Mouse (Mus musculus): ENCODE data around the gene Zfp933. TPM values are rescaled to one million over a fixed set of nuclear protein-coding genes. Genes with fewer than 3 reads are reported as not detected.
"Not testable (repeated sequence)": the region's sequence is repeated elsewhere in the genome, so short reads cannot be mapped to it uniquely, and the experiment has no call there.

Gene Zfp933
- polyA plus RNA-seq, 1 experiment from 2014 or later, result 6.5 TPM

- Histone ChIP-seq H3K9me3 (ENCODE audit: control insufficient read depth, low read length) (0 out of 2 replicates have a peak, but pooled peaks cover 3% of the 10 kb centered on the region), H3K9ac (ENCODE audit: low read length) (peak overlapping the region; percentile 80), H3K4me1 (replicated peaks; ENCODE audit: control insufficient read depth, insufficient read depth, low read length) (peaks cover 15% of the 10 kb centered on the region), H3K27me3 (ENCODE audit: control insufficient read depth, insufficient read depth, low read depth, low read length) (no peaks in the 10 kb centered on the region), H3K4me2 (ENCODE audit: low read depth, low read length) (peak overlapping the region; percentile 65), H3K36me3 (ENCODE audit: control insufficient read depth, insufficient read depth, low read length) (peaks cover 30% of the 10 kb centered on the region), H3K27ac (ENCODE audit: low read length) (peak overlapping the region; percentile 82), H3K4me3 (ENCODE audit: low read length) (peak overlapping the region; percentile 77)
- ATAC-seq (ENCODE audit: low read depth), result no peak; the same call in 1 of the 2 replicates
- WGBS, result 3% methylated on average over 22 of the region's 22 CpGs
Measured at GRCm38 (mm10) chr4:147867563-147868449, 19.6 kb upstream of the Zfp933 start.

- H3K4me3 ChIP-seq (ENCODE audit: low read length); H3K27ac ChIP-seq (ENCODE audit: low read length); H3K27me3 ChIP-seq (ENCODE audit: control insufficient read depth, insufficient read depth, low read depth, low read length); H3K9me3 ChIP-seq (ENCODE audit: control insufficient read depth, low read length); H3K4me2 ChIP-seq (ENCODE audit: low read depth, low read length); ATAC-seq (ENCODE audit: low read depth); H3K9ac ChIP-seq (ENCODE audit: low read length): not testable (repeated sequence)
- 38% methylated on average over 3 of the region's 3 CpGs for WGBS
- peaks cover 29% of the 10 kb centered on the region for H3K36me3 ChIP-seq (ENCODE audit: control insufficient read depth, insufficient read depth, low read length)
- peaks cover 15% of the 10 kb centered on the region for H3K4me1 ChIP-seq (replicated peaks; ENCODE audit: control insufficient read depth, insufficient read depth, low read length)
Measured at GRCm38 (mm10) chr4:147866793-147867192, 18.6 kb upstream of the Zfp933 start.

- Histone ChIP-seq H3K9me3 (ENCODE audit: control insufficient read depth, low read length) (0 out of 2 replicates have a peak, but pooled peaks cover 1% of the 10 kb centered on the region), H3K4me2 (ENCODE audit: low read depth, low read length) (no peak overlapping the region), H3K4me1 (replicated peaks; ENCODE audit: control insufficient read depth, insufficient read depth, low read length) (peaks cover 15% of the 10 kb centered on the region), H3K36me3 (ENCODE audit: control insufficient read depth, insufficient read depth, low read length) (peaks cover 34% of the 10 kb centered on the region), H3K27ac (ENCODE audit: low read length) (no peak overlapping the region), H3K4me3 (ENCODE audit: low read length) (no peak overlapping the region), H3K9ac (ENCODE audit: low read length) (no peak overlapping the region), H3K27me3 (ENCODE audit: control insufficient read depth, insufficient read depth, low read depth, low read length) (no peaks in the 10 kb centered on the region)
- 93% methylated on average over 9 of the region's 9 CpGs for WGBS
- no peak for ATAC-seq (ENCODE audit: low read depth)
Measured at GRCm38 (mm10) chr4:147866056-147866455, 17.9 kb upstream of the Zfp933 start.

GRCm38 (mm10) chr4:147865651-147866050, 17.5 kb upstream of the Zfp933 start:
- Histone ChIP-seq H3K36me3 (ENCODE audit: control insufficient read depth, insufficient read depth, low read length) (peaks cover 36% of the 10 kb centered on the region), H3K4me2 (ENCODE audit: low read depth, low read length) (no peak overlapping the region), H3K4me1 (replicated peaks; ENCODE audit: control insufficient read depth, insufficient read depth, low read length) (peaks cover 15% of the 10 kb centered on the region), H3K4me3 (ENCODE audit: low read length) (no peak overlapping the region), H3K27me3 (ENCODE audit: control insufficient read depth, insufficient read depth, low read depth, low read length) (no peaks in the 10 kb centered on the region), H3K9ac (ENCODE audit: low read length) (no peak overlapping the region), H3K27ac (ENCODE audit: low read length) (no peak overlapping the region), H3K9me3 (ENCODE audit: control insufficient read depth, low read length) (no peaks in the 10 kb centered on the region)
- ATAC-seq (ENCODE audit: low read depth), result no peak
- WGBS, result 94% methylated on average over 6 of the region's 6 CpGs

- Histone ChIP-seq H3K27me3 (ENCODE audit: control insufficient read depth, insufficient read depth, low read depth, low read length) (no peaks in the 10 kb centered on the region), H3K36me3 (ENCODE audit: control insufficient read depth, insufficient read depth, low read length) (peaks cover 35% of the 10 kb centered on the region), H3K27ac (ENCODE audit: low read length) (no peak overlapping the region), H3K4me3 (ENCODE audit: low read length) (no peak overlapping the region), H3K4me1 (replicated peaks; ENCODE audit: control insufficient read depth, insufficient read depth, low read length) (no peaks in the 10 kb centered on the region; the same call in 1 of the 2 replicates), H3K9me3 (ENCODE audit: control insufficient read depth, low read length) (no peaks in the 10 kb centered on the region), H3K9ac (ENCODE audit: low read length) (no peak overlapping the region), H3K4me2 (ENCODE audit: low read depth, low read length) (no peak overlapping the region)
- ATAC-seq (ENCODE audit: low read depth), result no peak
- 87% methylated on average over 3 of the region's 3 CpGs for WGBS
Measured at GRCm38 (mm10) chr4:147862051-147862450, 13.9 kb upstream of the Zfp933 start.

GRCm38 (mm10) chr4:147850776-147851175, 2.6 kb upstream of the Zfp933 start:
- no peak for ATAC-seq (ENCODE audit: low read depth)
- no peak overlapping the region for H3K9ac ChIP-seq (ENCODE audit: low read length)
- no peaks in the 10 kb centered on the region for H3K9me3 ChIP-seq (ENCODE audit: control insufficient read depth, low read length)
- H3K27me3 ChIP-seq (ENCODE audit: control insufficient read depth, insufficient read depth, low read depth, low read length), result no peaks in the 10 kb centered on the region
- no peaks in the 10 kb centered on the region; the same call in 1 of the 2 replicates for H3K36me3 ChIP-seq (ENCODE audit: control insufficient read depth, insufficient read depth, low read length)
- 82% methylated on average over 2 of the region's 2 CpGs for WGBS
- peaks cover 10% of the 10 kb centered on the region for H3K4me1 ChIP-seq (replicated peaks; ENCODE audit: control insufficient read depth, insufficient read depth, low read length)
- H3K4me2 ChIP-seq (ENCODE audit: low read depth, low read length), result no peak overlapping the region
- no peak overlapping the region for H3K27ac ChIP-seq (ENCODE audit: low read length)
- H3K4me3 ChIP-seq (ENCODE audit: low read length), result no peak overlapping the region

- Histone ChIP-seq H3K4me2 (ENCODE audit: low read depth, low read length) (peak overlapping the region; percentile 88), H3K27ac (ENCODE audit: low read length) (peak overlapping the region; percentile 36), H3K27me3 (ENCODE audit: control insufficient read depth, insufficient read depth, low read depth, low read length) (no peaks in the 10 kb centered on the region), H3K4me3 (ENCODE audit: low read length) (peak overlapping the region; percentile 87), H3K9me3 (ENCODE audit: control insufficient read depth, low read length) (0 out of 2 replicates have a peak, but pooled peaks cover 5% of the 10 kb centered on the region), H3K4me1 (replicated peaks; ENCODE audit: control insufficient read depth, insufficient read depth, low read length) (peaks cover 10% of the 10 kb centered on the region), H3K36me3 (ENCODE audit: control insufficient read depth, insufficient read depth, low read length) (peaks cover 12% of the 10 kb centered on the region), H3K9ac (ENCODE audit: low read length) (peak overlapping the region; percentile 77)
- peak; percentile 68 for ATAC-seq (ENCODE audit: low read depth)
- 5% methylated on average over 4 of the region's 4 CpGs for WGBS
Measured at GRCm38 (mm10) chr4:147848584-147848991, 422 bp upstream of the Zfp933 start.

- no peak overlapping the region for H3K4me3 ChIP-seq (ENCODE audit: low read length)
- no peak overlapping the region for H3K27ac ChIP-seq (ENCODE audit: low read length)
- H3K9ac ChIP-seq (ENCODE audit: low read length), result no peak overlapping the region
- peaks cover 6% of the 10 kb centered on the region; the same call in 1 of the 2 replicates for H3K4me1 ChIP-seq (replicated peaks; ENCODE audit: control insufficient read depth, insufficient read depth, low read length)
- no peaks in the 10 kb centered on the region for H3K27me3 ChIP-seq (ENCODE audit: control insufficient read depth, insufficient read depth, low read depth, low read length)
- H3K9me3 ChIP-seq (ENCODE audit: control insufficient read depth, low read length), result peaks cover 19% of the 10 kb centered on the region
- H3K36me3 ChIP-seq (ENCODE audit: control insufficient read depth, insufficient read depth, low read length), result peaks cover 33% of the 10 kb centered on the region
- WGBS, result 95% methylated on average over 3 of the region's 3 CpGs
- ATAC-seq (ENCODE audit: low read depth), result no peak
- H3K4me2 ChIP-seq (ENCODE audit: low read depth, low read length), result no peak overlapping the region
Measured at GRCm38 (mm10) chr4:147842871-147843270, 5.3 kb downstream of the Zfp933 start.

- H3K4me2 ChIP-seq (ENCODE audit: low read depth, low read length); H3K27me3 ChIP-seq (ENCODE audit: control insufficient read depth, insufficient read depth, low read depth, low read length); H3K4me1 ChIP-seq (replicated peaks; ENCODE audit: control insufficient read depth, insufficient read depth, low read length); H3K9ac ChIP-seq (ENCODE audit: low read length); H3K27ac ChIP-seq (ENCODE audit: low read length); H3K4me3 ChIP-seq (ENCODE audit: low read length); ATAC-seq (ENCODE audit: low read depth): not testable (repeated sequence)
- H3K9me3 ChIP-seq (ENCODE audit: control insufficient read depth, low read length), result peaks cover 16% of the 10 kb centered on the region
- 96% methylated on average over 12 of the region's 26 CpGs for WGBS
- H3K36me3 ChIP-seq (ENCODE audit: control insufficient read depth, insufficient read depth, low read length), result peaks cover 25% of the 10 kb centered on the region
Measured at GRCm38 (mm10) chr4:147839282-147839681, 8.9 kb downstream of the Zfp933 start.
